Mouse (Mus musculus) 3134 (cell line): ENCODE measurements at regions not wholly inside any gene's neighbourhood (a gene's known extent, or its start where the extent isn't known, plus 50 kb on each side); places are given as distances from the start of the nearest gene placed in this dataset.

Experiments
- DNase-seq: peaks from one replicate; pipeline ENCODE4 v3.0.0-alpha.2; 2011; ENCODE audit warnings: low spot score; ENCODE audit not compliant: insufficient read length; ENCODE audit errors: extremely low read depth

DNA sequence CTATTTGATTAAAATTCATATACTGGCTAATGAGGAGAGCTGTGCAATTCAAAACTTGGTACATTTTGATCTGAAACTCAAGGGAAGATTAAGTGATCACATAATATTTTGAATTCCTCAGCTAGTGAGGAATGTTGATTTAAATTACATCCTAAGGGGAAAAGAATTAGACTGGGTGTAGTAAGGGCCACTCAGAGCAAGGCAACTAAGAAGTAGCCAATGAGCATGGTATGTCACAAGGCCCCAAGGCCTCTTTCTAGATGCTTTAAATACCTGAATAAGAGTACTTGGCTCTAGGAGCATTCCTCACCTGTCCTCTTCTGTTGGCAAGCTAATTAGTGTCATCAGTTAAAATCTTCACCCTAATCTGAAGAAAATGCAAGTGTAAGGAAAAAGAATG lies 887.3 kb upstream of the Acvr2a start:
- no peak for DNase-seq

DNA sequence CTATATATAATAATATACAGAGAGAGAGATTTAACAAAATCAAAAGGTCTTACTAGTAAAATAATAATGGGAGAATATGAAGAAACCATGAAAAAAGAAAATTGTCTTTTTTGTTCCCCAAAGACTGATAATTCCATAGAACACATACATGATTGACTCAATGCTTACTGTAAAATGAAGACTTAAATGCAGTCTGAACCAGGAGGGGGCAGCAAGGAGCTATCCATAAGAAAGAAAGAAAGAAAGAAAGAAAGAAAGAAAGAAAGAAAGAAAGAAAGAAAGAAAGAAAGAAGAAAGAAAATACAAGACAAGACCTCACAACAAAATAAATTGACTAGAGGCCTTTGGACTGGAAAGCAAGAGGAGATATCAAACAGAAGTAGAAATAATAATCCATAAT lies 868.8 kb upstream of the Acvr2a start:
- no peak for DNase-seq

DNA sequence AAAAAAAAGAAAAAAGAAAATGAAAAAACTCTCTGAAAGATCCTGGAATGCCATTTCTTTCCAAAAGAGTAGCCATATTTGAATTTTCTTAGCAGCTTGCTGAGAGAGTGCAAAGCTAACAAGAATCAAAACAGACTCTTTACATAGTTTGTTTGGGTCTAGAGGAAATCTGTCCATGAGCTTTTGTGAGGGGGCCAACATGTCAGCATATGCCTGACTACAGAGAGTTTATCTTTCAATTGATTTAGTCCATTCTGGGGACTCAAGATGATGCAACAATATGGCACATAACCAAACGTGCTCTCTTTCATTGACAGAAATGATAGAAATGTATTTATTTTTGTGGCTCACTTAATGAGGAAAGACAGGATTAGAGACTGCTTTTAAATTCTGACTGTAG lies 822.8 kb upstream of the Acvr2a start:
- no peak for DNase-seq

DNA sequence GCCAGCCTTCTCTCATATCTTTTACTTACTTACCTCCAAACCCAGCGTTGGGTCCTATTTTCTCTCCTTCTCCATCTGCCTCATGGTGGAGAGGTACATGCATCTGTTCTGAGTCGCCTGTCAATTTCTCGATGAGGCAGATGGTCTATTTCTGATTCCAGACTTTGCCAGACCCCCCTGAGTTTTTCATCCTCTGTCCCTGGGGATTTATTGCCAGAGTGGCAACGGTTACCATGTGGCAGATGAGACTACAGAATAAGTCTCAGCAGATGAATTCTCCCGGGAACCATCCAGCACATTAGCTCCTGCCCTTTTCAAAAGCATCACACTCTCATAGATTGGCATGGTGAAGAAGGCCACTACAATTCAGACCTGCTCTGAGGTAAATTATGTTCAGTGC lies 819.7 kb upstream of the Acvr2a start:
- DNase-seq = no peak

DNA sequence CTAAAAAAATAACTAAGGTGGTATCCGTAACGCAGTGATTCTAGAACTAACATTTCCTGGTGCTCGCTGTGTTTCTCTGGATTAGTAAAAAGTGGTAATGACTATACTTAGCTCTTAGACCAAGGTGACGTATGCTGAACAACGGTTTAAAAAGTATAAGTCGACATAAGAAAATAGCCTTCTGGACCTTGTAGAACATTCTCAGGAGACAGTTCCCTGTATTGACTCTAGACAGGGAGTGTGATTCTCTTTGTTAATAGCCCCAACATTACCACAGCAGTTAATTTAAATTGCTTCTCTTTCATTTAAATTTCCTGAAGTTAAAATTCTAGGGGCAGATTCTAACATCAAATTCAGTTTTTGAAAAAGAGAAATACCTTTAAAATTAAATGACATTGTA lies 812.7 kb upstream of the Acvr2a start:
- DNase-seq = no peak

DNA sequence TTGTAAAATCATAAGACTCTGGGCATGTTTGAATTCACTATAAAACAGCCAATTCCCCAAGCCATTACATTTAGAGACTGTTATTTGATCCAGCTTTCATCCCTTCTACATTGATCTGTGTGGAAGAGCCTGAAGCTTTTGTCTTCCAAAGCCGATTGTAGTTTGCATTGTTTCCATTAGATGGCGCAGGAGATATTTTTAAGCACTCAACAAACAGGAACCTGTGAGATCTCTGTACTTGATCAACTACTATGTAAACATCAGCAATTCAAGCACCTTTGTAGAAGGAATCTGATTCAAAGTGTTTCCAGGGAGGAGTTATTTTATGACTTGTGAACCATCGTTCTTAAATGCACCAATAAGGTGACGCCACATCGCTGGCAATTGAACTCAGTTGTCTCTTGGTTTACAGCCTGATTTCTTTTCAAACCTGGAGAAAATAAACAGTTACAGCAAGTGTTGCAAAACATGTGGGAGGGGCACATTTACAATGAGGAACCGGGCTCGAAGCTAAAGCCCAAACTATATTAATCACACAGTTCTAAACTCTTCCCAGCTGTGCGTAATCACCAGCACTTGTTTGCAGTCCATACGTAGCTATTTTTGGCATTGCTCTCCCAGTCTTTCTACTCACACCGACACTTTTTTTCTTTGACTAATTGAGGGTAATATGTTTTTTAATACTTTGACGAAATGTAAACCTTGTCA lies 812.0 kb upstream of the Acvr2a start:
- DNase-seq = peak; percentile 2

DNA sequence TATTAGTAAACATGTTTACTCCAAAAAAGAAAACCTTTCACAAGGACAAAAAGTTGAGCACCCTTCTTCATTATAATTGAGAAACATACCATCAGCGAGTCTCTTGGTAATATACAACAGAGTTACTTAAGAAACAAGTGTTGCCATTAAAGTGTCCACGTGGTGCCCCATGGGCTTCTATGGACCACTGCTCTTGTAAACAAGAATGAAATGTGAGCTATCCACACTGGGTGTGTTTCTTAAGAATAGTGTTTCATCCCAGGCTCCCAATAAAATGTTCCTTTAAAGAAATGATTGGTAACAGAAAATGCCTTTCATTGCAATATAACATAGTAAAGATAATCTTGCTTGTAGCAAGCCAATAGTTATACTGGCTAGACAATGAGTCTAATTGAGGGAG lies 803.6 kb upstream of the Acvr2a start:
- no peak for DNase-seq

DNA sequence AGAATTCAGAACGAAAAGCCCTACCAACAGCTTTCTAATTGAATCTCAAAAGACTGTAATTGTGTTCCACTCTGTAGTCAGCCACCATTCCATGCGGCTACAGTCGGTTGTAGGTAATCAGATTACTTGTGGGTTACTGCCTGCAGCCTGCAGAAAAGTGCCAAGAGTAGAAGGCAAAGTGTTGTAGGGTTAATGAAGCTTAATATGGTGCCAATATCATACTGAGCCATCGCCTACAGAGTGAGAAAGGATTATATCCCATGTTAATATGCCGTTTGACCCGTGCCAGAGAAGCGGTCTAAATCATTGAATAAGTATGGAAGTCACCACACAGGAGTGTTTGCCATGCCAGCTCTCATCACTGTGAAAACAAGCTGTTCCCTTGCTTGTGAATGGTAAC lies 786.4 kb upstream of the Acvr2a start:
- no peak for DNase-seq

DNA sequence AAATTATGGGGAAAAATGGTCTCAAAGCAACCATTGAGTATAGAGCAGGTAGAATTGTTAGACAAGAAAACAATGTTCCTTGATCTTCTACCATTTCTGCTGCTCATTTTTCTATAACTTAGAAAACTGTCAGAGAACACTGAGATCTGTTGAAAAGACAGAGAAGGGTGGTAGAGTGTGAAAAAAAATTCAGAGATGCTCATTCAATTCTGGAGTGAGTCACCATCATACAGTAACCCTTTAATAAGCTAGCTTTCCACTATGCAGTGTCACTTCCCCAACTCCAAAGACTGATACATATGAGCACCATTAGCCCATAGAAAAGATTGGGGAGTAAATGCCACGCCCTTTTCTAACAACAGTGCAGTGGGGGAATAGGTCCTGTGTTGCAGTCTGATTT lies 752.5 kb upstream of the Acvr2a start:
- no peak for DNase-seq

DNA sequence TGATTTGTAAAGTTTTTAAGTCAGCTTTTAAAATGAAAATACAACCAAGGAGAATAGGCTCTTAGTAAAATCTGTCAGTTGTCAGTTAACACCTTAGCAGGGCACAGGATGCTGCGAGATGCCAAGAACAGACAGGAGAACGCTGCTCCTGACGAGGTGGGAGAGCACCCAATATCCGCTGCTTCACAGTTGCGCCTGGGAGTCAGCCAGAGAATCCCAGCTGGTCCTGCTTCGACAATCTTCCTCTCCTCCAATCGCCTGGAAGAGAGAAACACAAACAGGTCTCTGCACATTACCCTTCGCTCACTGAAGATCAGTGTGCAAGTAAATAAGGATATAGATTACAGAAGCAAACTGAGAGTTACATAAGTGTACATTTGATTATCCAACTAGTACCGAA lies 750.5 kb upstream of the Acvr2a start:
- no peak for DNase-seq

DNA sequence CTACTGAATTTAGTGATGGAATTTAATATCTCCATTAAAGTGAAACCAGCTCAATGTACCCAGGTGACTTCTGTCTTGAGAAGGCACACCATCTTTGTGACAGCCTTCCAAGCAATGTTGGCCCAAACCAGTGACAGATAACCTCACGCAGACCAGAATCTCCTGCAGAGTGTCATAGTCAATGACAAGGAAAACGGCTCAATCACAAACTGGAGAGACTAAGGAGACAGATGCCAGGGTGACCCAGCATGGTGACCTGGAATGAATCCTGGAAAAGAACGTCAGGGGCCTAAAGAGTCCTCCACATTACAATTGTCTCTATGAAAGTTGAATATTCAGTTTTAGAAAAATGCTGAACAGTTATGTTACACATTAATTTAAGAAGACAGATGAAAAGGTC lies 748.7 kb upstream of the Acvr2a start:
- no peak for DNase-seq

DNA sequence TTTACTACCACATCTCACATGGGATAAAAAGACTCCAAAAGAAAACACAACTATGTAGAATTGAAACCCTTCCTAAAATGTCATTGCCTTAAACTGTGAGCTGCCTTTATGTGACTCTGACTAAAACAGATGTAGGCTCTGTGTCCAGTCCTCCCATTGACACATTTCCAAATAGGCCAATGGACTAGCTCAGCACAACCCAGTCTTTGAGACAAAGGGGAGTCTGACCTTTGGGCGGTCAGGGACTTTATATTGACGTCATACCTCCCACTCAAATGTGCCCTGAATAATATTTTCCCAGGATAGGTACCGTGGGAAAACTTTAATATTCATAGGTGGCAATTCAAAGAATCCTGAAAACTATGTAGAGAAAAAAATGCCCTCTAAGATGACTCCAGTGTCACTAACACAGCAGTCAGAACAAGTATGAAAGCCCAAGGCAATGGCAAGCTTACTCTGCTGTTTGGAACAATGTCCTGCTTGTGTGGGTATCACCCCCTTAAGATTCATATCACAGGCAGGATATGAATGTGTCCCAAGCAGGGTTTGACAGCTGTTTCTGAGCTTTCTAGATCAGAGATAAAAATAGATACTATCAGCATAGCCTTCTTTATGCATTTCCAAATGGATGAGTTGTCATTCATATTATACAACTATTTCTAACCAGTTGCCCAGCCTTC lies 731.6 kb upstream of the Acvr2a start:
- DNase-seq = no peak

DNA sequence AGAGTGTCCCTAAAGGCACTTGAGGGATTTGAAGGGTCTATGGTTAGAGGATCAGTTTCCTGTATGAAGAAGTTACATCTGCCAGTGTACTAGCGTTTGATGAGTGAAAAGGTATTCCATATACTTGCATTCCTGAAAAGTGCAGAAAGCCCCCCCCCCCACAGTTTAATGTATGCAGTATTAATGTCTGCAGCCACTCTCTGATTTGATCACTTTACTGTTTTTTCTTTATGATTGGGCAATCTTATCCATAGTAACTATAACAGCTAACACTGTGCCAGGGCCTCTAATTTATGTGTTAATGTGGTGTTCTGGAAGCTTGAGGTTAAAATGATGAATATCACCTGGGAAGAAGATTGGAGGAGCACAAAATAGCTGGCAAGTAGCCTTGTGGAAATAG lies 715.6 kb upstream of the Acvr2a start:
- DNase-seq = no peak

DNA sequence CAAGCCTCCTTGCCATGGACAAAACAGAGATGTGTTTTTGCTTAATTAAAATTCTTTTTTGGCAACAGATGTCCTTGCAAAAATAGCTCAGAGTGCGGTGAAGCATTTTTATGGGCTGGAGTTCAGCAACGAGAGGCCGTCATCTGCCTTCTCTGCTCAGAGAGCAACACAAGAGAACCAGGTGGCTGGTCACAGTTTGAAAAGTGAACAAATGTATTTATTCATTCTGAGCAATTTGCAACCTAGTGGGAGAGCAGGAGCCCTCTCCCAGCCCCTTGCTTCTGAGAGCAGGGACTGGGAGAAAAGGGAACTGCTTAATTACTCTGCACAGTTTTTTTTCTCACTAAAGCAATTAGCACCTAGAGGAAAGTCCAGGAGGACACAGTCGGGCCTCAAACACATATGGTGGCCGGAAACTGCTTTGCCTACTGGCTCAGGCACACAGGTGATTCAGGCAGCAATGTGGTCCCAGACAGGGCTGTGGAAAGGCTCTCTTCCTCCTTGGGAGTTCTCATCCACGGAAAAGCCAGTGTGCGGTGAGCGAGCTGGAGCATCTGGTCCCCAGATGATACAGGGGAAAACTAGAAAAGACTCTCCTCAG lies 714.9 kb upstream of the Acvr2a start:
- DNase-seq = no peak

DNA sequence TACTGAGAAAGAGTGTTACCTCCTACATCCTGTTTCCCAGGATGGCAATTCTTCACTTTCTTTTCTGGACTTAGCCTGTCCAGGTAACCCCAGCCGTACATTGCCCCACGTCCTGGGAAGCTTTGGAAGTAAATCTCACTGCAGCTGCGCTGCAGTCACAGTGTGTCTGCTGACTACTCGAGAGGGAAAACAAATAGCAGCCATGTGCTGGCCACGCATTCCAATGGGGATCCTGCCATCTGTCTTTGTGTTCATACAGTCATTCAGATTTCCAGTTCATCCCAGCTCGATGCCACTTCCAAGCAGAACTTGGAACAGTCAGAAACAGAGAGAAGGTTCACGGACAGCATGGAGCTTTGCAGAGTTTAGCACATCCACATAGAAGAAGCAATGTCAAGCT lies 690.2 kb upstream of the Acvr2a start:
- no peak for DNase-seq

DNA sequence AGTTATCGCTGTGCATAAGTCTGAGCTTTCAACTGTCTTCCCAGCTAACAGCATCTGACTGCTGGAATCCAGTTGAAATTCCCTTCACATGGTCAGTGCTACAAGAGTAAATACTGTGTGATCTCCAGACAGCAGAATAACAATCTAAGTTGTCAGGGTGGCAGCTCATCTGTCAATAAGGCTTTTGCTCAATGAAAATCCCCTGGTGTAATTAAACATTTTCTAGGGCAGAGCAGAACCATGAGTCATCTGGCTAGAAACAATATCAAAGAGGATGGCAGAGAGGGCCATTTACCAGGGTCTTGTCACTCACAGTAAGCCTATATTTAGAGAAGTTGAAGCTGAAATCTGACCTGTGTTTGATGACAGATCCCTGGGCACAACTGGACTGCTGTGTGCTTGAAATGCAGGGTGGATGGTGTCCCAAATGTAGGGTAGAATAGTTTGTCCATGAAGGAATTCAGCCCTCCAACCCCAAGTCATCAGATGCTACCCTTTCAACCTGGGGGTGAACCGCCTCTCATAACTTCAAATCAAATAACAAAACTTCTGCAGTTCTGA lies 675.8 kb upstream of the Acvr2a start:
- no peak for DNase-seq

DNA sequence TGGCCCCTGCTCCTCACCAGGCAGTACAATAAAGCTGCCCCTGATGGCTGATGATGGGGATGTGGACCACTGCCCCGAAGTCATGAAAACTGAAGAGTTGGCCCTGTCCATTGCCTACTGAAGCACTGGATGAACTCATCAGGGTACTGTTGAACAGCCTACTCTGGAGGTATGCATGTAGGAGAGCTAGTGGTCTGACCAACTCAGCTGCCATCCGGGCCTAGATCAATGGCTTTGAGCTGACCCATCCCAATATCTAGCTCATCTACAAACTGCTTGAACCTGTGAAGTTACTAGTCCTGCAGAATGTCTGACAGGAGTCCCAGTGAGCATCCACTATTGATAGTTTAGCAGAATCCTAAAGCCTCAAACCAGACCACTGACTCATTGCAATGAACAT lies 672.6 kb upstream of the Acvr2a start:
- no peak for DNase-seq

DNA sequence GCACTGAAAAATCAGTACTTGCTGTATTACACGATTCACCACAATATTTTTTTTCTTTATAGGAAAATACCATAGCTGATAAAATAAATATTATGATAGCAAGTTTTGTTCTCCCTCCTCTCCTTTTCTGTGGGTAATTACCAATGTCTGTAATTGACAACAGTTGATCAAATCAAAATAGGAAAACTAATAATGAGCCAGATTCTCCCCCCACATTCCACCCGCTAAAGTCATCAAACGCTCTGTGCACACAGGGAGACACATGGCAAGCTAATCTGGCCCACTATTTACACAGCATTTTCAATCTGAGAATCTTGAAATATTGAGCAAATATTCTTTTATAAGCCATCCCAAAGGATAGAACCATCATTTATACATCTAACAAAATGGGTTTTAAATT lies 659.2 kb upstream of the Acvr2a start:
- no peak for DNase-seq

DNA sequence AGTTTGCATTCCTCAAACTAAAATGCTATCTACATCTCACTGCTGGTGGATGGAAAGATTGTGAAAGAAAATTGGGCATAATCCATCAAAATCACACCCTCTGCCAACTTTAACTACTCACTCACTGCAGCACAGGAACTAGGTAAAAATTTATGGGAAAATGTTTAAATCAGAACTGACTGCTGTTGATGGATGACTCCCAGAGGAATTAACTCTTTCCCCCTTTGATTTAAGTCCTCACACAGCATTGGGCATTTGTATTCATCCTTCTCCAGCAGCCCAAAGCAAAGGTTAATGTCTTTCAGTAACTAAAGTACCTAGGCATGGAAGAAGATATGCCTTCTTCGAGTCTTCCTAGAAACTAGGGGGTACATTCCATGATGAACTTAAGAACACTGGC lies 641.3 kb upstream of the Acvr2a start:
- DNase-seq = no peak

DNA sequence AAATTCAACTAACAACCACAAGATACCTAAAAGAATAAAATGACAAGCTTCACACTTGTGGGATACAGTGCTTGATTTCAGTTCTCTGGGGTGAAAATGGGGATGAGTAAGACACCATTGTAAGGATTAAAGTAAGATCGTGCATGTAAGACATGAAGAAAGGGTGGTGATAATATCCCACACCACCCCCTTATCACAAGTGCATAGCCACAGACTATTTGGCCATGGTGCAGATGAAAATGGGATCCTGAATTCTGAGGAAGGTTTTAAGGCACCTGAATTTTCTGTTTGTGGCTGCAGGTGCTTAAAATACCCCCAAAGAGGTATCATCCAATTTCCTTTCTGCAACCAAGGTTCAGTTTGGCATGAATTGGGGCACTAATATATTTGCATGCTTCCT lies 627.7 kb upstream of the Acvr2a start:
- DNase-seq = no peak

DNA sequence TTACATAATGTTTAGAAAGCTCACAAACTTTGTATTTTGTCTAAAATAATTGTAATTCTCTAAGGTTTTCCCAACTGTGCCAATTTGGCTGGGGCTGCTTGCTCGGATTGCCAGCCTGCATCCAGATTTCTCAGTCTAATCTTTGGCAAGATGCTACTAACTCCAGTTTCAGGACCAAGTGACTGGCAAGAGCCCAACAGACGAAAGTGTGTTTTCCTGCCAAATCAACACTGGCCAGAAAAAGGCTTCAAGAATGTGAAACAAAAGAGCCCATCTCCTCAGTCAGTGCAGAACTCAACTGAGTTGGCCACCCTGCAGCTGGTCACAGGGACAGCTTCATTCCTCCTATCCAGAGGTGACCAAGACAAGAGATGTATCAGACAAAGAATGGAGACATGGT lies 627.3 kb upstream of the Acvr2a start:
- DNase-seq = no peak

DNA sequence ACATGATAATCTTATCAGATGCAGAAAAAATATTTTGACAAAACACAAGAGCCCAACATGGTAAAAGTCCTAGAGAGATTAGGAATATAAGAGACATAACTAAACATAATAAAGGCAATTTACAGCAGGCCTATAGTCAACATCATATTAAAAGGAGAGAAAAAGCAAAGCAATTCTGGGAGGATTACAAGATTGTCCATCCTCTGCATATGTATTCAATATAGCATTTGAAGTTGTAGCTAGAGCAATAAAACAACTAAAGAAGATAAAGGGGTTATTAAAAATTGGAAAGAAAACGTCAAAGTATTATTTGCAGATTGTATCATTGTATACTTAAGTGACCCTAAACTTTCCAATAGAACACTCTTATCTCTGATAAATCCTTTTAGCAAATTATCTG lies 602.1 kb upstream of the Acvr2a start:
- no peak for DNase-seq
